Mouse (Mus musculus) megakaryocyte, embryonic 14.5 days (primary cell): ENCODE results near the gene Hoxa6. TPM values are rescaled to one million over a fixed set of nuclear protein-coding genes. Genes with fewer than 3 reads are reported as not detected.

Experiments
- H3K27me3 ChIP-seq: replicated peaks from 2 replicates; pipeline ENCODE3; 2012; ENCODE audit warnings: inconsistent platforms
- H3K36me3 ChIP-seq: replicated peaks from 2 replicates; pipeline ENCODE3; 2012; ENCODE audit warnings: low read length, inconsistent platforms, mixed read lengths
- H3K4me1 ChIP-seq: 2 replicates; pipeline ENCODE4 v1.6.1; 2012; ENCODE audit warnings: inconsistent platforms
- H3K4me3 ChIP-seq: replicated peaks from 2 replicates; pipeline ENCODE3; 2012; ENCODE audit warnings: moderate library complexity, mild to moderate bottlenecking, inconsistent platforms
- H3K9me3 ChIP-seq: 2 replicates; pipeline ENCODE4 v1.6.1; 2012; ENCODE audit warnings: inconsistent platforms
- FLI1 ChIP-seq: IDR thresholded peaks from 2 replicates; pipeline ENCODE4 v1.6.1; 2012; ENCODE audit warnings: low read length, inconsistent platforms, mixed read lengths
- GATA1 ChIP-seq: IDR thresholded peaks from 3 replicates; pipeline ENCODE4 v1.6.1; 2012; ENCODE audit warnings: mixed read lengths, low read length, inconsistent platforms, borderline replicate concordance
- polyA plus RNA-seq: library from polyadenylated mRNA; stranded (reverse); fragments of >175 nt; gene quantifications from 2 replicates; pipeline ENCODE4 v1.2.3, GENCODE M21; 2012; ENCODE audit warnings: low replicate concordance; ENCODE audit not compliant: insufficient read depth

Hoxa6 gene
- polyA plus RNA-seq, 1 experiment, result not detected

- peaks cover 16% of the 10 kb centered on the region for H3K9me3 ChIP-seq
- no peak overlapping the region for H3K4me3 ChIP-seq
- TF ChIP-seq FLI1 (no peak), GATA1 (no peak)
- no peaks in the 10 kb centered on the region for H3K36me3 ChIP-seq
- peaks cover 53% of the 10 kb centered on the region for H3K27me3 ChIP-seq
- H3K4me1 ChIP-seq, result no peaks in the 10 kb centered on the region
These were observed 27.8 kb downstream of the Hoxa6 start for GRCm38 (mm10) chr6:52180726-52181125.

GRCm38 (mm10) chr6:52180213-52180710, 28.3 kb downstream of the Hoxa6 start:
- TF ChIP-seq FLI1, result no peak
- TF ChIP-seq GATA1, result no peak
- peaks cover 18% of the 10 kb centered on the region for H3K9me3 ChIP-seq
- H3K36me3 ChIP-seq, result no peaks in the 10 kb centered on the region
- no peak overlapping the region for H3K4me3 ChIP-seq
- no peaks in the 10 kb centered on the region for H3K4me1 ChIP-seq
- H3K27me3 ChIP-seq, result peaks cover 54% of the 10 kb centered on the region

DNA sequence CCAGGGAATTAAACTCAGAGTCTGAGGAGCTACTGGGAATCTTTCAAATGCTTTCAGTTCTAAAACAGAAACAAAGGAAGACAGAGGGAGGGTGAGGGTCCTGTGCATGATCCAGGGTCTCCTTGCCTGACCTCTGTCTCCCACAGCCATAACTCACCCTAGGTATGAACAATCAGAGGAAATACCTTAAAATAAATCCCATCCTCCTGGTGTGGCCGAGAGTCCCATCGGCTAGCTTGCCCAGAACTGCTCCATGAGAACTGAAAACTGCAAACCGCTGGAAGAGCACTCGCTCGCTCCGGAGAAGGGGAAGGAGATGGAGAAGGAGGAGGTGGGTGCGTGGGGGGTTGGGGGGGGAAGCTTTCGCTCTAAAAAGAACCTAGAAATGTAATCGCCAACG, 28.8 kb downstream of the Hoxa6 start:
- H3K4me1 ChIP-seq, result no peaks in the 10 kb centered on the region
- no peak overlapping the region for H3K4me3 ChIP-seq
- peaks cover 56% of the 10 kb centered on the region for H3K27me3 ChIP-seq
- no peak for TF ChIP-seq GATA1
- TF ChIP-seq FLI1, result no peak
- no peaks in the 10 kb centered on the region for H3K36me3 ChIP-seq
- H3K9me3 ChIP-seq, result peaks cover 22% of the 10 kb centered on the region

- Histone ChIP-seq H3K36me3 (no peaks in the 10 kb centered on the region), H3K4me3 (no peak overlapping the region), H3K4me1 (no peaks in the 10 kb centered on the region), H3K9me3 (peaks cover 22% of the 10 kb centered on the region), H3K27me3 (peaks cover 51% of the 10 kb centered on the region)
- no peak for TF ChIP-seq GATA1
- no peak for TF ChIP-seq FLI1
These were observed 29.4 kb downstream of the Hoxa6 start for GRCm38 (mm10) chr6:52178918-52179665.

DNA sequence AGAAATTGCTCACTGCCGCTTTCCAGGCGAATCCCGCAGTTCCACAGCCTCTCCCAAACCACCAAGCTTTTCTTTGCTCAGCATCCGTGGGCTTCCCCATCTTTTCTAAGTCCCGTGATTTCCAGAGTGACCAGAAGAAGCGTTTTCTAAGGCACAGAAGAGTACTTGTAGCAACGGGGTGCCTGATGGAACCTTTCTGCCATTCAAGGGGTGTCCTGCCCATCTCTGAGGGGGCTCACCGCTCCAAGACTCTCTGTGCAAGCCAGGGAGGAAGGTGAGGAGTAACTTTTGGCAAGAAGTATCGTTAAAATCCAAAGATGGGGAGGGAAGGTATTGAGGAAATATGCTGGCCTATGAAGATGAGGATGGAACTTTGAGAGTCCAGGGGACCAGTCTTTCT, 30.7 kb downstream of the Hoxa6 start:
- H3K27me3 ChIP-seq, result peaks cover 45% of the 10 kb centered on the region
- no peak for TF ChIP-seq GATA1
- H3K4me1 ChIP-seq, result no peaks in the 10 kb centered on the region
- no peaks in the 10 kb centered on the region for H3K36me3 ChIP-seq
- peaks cover 22% of the 10 kb centered on the region for H3K9me3 ChIP-seq
- no peak overlapping the region for H3K4me3 ChIP-seq

GRCm38 (mm10) chr6:52177061-52177735, 31.3 kb downstream of the Hoxa6 start, which contains the start of gene 5730596B20Rik:
Gene 5730596B20Rik, plus strand, starts transcription at chr6:52177498.
- Histone ChIP-seq H3K9me3 (peaks cover 28% of the 10 kb centered on the region), H3K4me1 (no peaks in the 10 kb centered on the region), H3K4me3 (no peak within 1 kb of the TSS), H3K36me3 (no peaks in the 10 kb centered on the region), H3K27me3 (peaks cover 49% of the 10 kb centered on the region)
- TF ChIP-seq FLI1 (no peak), GATA1 (no peak)

GRCm38 (mm10) chr6:52176391-52176790, 32.1 kb downstream of the Hoxa6 start:
- TF ChIP-seq GATA1 (no peak), FLI1 (no peak)
- H3K9me3 ChIP-seq, result peaks cover 29% of the 10 kb centered on the region
- H3K36me3 ChIP-seq, result no peaks in the 10 kb centered on the region
- H3K27me3 ChIP-seq, result peaks cover 52% of the 10 kb centered on the region
- H3K4me3 ChIP-seq, result no peak overlapping the region
- H3K4me1 ChIP-seq, result no peaks in the 10 kb centered on the region

GRCm38 (mm10) chr6:52175864-52176263, 32.7 kb downstream of the Hoxa6 start:
- H3K9me3 ChIP-seq, result peaks cover 29% of the 10 kb centered on the region
- H3K36me3 ChIP-seq, result no peaks in the 10 kb centered on the region
- peaks cover 1% of the 10 kb centered on the region; the same call in 1 of the 2 replicates for H3K4me1 ChIP-seq
- no peak overlapping the region for H3K4me3 ChIP-seq
- no peak for TF ChIP-seq GATA1
- no peak for TF ChIP-seq FLI1
- H3K27me3 ChIP-seq, result peaks cover 53% of the 10 kb centered on the region

GRCm38 (mm10) chr6:52174968-52175751, 33.4 kb downstream of the Hoxa6 start:
- no peak for TF ChIP-seq GATA1
- TF ChIP-seq FLI1, result no peak
- H3K27me3 ChIP-seq, result peaks cover 55% of the 10 kb centered on the region
- no peaks in the 10 kb centered on the region for H3K36me3 ChIP-seq
- H3K9me3 ChIP-seq, result peaks cover 29% of the 10 kb centered on the region
- no peak overlapping the region for H3K4me3 ChIP-seq
- peaks cover 5% of the 10 kb centered on the region; the same call in 1 of the 2 replicates for H3K4me1 ChIP-seq
